ENCODE assay signal across 10 mouse cellular contexts in genomic region chr11:8566250-8566853, GRCm38 (mm10).
A peak's percentile ranks its signal among the peaks of the same experiment; 100 is the strongest.
DNase-seq lines count a peak whose midpoint lies in the region; ATAC-seq lines count a peak whose summit lies in the region.
"Had no signal": no experiment of that assay in that cellular context is flagged by ENCODE, and none has a peak within 500 bp of the region (broad histone marks: within the 10 kb centered on the region; RNA-seq: fewer than 3 reads in every experiment).

No protein-coding gene starts in this region.

- no peak for ATAC-seq in midbrain, embryonic 16.5 days
- ATAC-seq in granulocyte monocyte progenitor cell, adult 5-6 weeks (replicated peaks; ENCODE audit: poor library complexity, severe bottlenecking): peak; percentile 82

- WGBS in heart, embryonic 10.5 days: 89% methylated on average over 3 of the region's 3 CpGs
- 50% methylated on average over 3 of the region's 3 CpGs for WGBS in midbrain, embryonic 10.5 days
- WGBS in midbrain, embryonic 16.5 days: 48% methylated on average over 3 of the region's 3 CpGs
- whole genome bisulfite sequencing in embryonic facial prominence, embryonic 10.5 days: 80% methylated on average over 3 of the region's 3 CpGs

- no peak overlapping the region for H3K4me3 ChIP-seq in heart, embryonic 10.5 days
- H3K4me3 ChIP-seq in midbrain, embryonic 10.5 days: no peak overlapping the region
- no peak overlapping the region for H3K4me3 ChIP-seq in midbrain, embryonic 16.5 days (ENCODE audit: low read depth, low read length)
- H3K4me3 ChIP-seq in embryonic facial prominence, embryonic 10.5 days: no peak overlapping the region

- no peak overlapping the region for H3K9ac ChIP-seq in midbrain, embryonic 16.5 days (ENCODE audit: low read depth, low read length)

- DNase-seq in heart, adult 11 months: peak; percentile 98
- DNase-seq in heart, embryonic 10.5 days (ENCODE audit: low spot score): no peak
- DNase-seq in midbrain, embryonic 10.5 days (ENCODE audit: low spot score): no peak
- peak; percentile 52 for DNase-seq in skeletal muscle tissue, adult 2 months (ENCODE audit: low read depth, low spot score)
- no peak for DNase-seq in T-cell, adult 2 months (ENCODE audit: low spot score)
- no peak for DNase-seq in embryonic facial prominence, embryonic 10.5 days (ENCODE audit: low spot score)
- DNase-seq: adrenal gland, postnatal 10 days; midbrain, embryonic 14.5 days had no signal

- H3K9me3 ChIP-seq in heart, embryonic 10.5 days: no peaks in the 10 kb centered on the region
- H3K9me3 ChIP-seq in midbrain, embryonic 10.5 days (replicated peaks): 0 out of 2 replicates have a peak, but pooled peaks cover 4% of the 10 kb centered on the region
- no peaks in the 10 kb centered on the region for H3K9me3 ChIP-seq in midbrain, embryonic 16.5 days (replicated peaks; ENCODE audit: control insufficient read depth, low read length, poor library complexity, severe bottlenecking)
- H3K9me3 ChIP-seq in embryonic facial prominence, embryonic 10.5 days: no peaks in the 10 kb centered on the region

- H3K4me2 ChIP-seq in midbrain, embryonic 16.5 days (ENCODE audit: low read length): no peak overlapping the region

- H3K27me3 ChIP-seq in heart, embryonic 10.5 days (ENCODE audit: insufficient read depth, poor library complexity, severe bottlenecking): no peaks in the 10 kb centered on the region
- H3K27me3 ChIP-seq in midbrain, embryonic 10.5 days (ENCODE audit: low read depth, poor library complexity, severe bottlenecking): no peaks in the 10 kb centered on the region
- no peaks in the 10 kb centered on the region for H3K27me3 ChIP-seq in midbrain, embryonic 16.5 days (ENCODE audit: control insufficient read depth, insufficient read depth, low read depth, low read length)
- H3K27me3 ChIP-seq in embryonic facial prominence, embryonic 10.5 days (replicated peaks; ENCODE audit: low read depth, poor library complexity, severe bottlenecking): no peaks in the 10 kb centered on the region

- no peak overlapping the region for H3K27ac ChIP-seq in heart, embryonic 10.5 days
- H3K27ac ChIP-seq in midbrain, embryonic 10.5 days (replicated peaks): peak overlapping the region; percentile 33; the same call in 1 of the 2 replicates
- no peak overlapping the region for H3K27ac ChIP-seq in midbrain, embryonic 16.5 days (ENCODE audit: low read length)
- H3K27ac ChIP-seq in embryonic facial prominence, embryonic 10.5 days (replicated peaks): no peak overlapping the region

- peaks cover 13% of the 10 kb centered on the region for H3K36me3 ChIP-seq in heart, embryonic 10.5 days
- peaks cover 8% of the 10 kb centered on the region for H3K36me3 ChIP-seq in midbrain, embryonic 10.5 days
- H3K36me3 ChIP-seq in midbrain, embryonic 16.5 days (ENCODE audit: control insufficient read depth, insufficient read depth, low read length): no peaks in the 10 kb centered on the region
- H3K36me3 ChIP-seq in embryonic facial prominence, embryonic 10.5 days (replicated peaks): peaks cover 24% of the 10 kb centered on the region

- H3K4me1 ChIP-seq in heart, embryonic 10.5 days: no peaks in the 10 kb centered on the region
- peaks cover 28% of the 10 kb centered on the region for H3K4me1 ChIP-seq in midbrain, embryonic 10.5 days
- peaks cover 3% of the 10 kb centered on the region; the same call in 1 of the 2 replicates for H3K4me1 ChIP-seq in midbrain, embryonic 16.5 days (ENCODE audit: control insufficient read depth, insufficient read depth, low read length)
- peaks cover 32% of the 10 kb centered on the region for H3K4me1 ChIP-seq in embryonic facial prominence, embryonic 10.5 days

Comparison
In these comparisons a context has a peak if more than half of its experiments do, and no peak if none do; other contexts are left out.
1. DNase-seq: peak in heart, adult 11 months (single experiment) and skeletal muscle tissue, adult 2 months (single experiment); none in heart, embryonic 10.5 days (single experiment), midbrain, embryonic 10.5 days (single experiment), T-cell, adult 2 months (single experiment) and embryonic facial prominence, embryonic 10.5 days (single experiment).